In the genomic region with DNA sequence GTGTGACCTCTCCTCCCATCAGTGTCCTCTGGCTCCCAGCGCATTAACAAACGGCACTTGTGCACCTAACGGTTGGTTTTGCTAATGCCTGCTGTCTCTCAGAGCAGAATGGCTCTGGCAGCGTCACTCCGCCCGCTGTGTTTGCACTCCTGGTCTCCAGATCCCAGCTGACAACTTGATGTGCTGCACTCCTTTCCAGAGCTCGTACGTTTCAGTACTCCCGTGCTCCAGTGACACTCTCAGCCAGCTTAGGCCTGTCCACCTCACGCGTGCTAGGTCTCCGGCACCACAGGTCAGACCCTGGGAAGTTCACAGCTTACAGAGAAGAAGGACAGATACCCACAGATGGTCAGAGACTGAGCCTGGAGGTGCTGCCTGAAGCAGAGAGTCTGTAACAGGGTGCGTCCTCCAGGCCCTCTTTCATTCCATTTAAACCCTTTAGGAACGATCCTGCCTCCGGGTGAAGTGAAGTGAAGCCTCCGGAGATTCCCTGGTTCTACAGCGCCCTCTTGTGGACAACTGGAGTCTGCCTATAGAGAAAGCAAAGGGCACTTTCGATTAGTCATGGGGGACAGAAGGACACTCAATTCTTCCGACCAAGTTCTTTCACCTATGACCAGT, we compare ENCODE assay signal across 7 mouse cellular contexts. TPM values are rescaled to one million over a fixed set of nuclear protein-coding genes. Genes with fewer than 3 reads are reported as not detected.
DNase-seq lines count a peak whose midpoint lies in the region; ATAC-seq and TF ChIP-seq lines count a peak whose summit lies in the region.

No protein-coding gene starts in this region.

- no peaks in the 10 kb centered on the region for H3K9me3 ChIP-seq in forebrain, postnatal 0 days (ENCODE audit: low read length)
- no peaks in the 10 kb centered on the region for H3K9me3 ChIP-seq in hindbrain, embryonic 11.5 days (ENCODE audit: control insufficient read depth, low read length)

- H3K36me3 ChIP-seq in forebrain, postnatal 0 days (ENCODE audit: insufficient read depth) = no peaks in the 10 kb centered on the region
- H3K36me3 ChIP-seq in hindbrain, embryonic 11.5 days (ENCODE audit: control insufficient read depth, insufficient read depth, low read length) = no peaks in the 10 kb centered on the region

- TF ChIP-seq CTCF in forebrain, postnatal 0 days (IDR thresholded peaks at IDR 0.05; ENCODE audit: low read depth) = peak; percentile 96

- WGBS in forebrain, postnatal 0 days = 21% methylated on average over 19 of the region's 19 CpGs
- WGBS in hindbrain, embryonic 11.5 days = 21% methylated on average over 19 of the region's 19 CpGs

- peak; percentile 84 for ATAC-seq in forebrain, postnatal 0 days
- ATAC-seq in hindbrain, embryonic 11.5 days (ENCODE audit: low FRiP score) = peak; percentile 54

- H3K4me1 ChIP-seq in forebrain, postnatal 0 days (ENCODE audit: insufficient read depth) = no peaks in the 10 kb centered on the region
- H3K4me1 ChIP-seq in hindbrain, embryonic 11.5 days (replicated peaks; ENCODE audit: control insufficient read depth, insufficient read depth, low read length) = peaks cover 4% of the 10 kb centered on the region

- no peak overlapping the region for H3K4me3 ChIP-seq in forebrain, postnatal 0 days (ENCODE audit: low read depth, low read length)
- H3K4me3 ChIP-seq in hindbrain, embryonic 11.5 days (ENCODE audit: low read depth, low read length) = no peak overlapping the region

- no peak overlapping the region for H3K27ac ChIP-seq in forebrain, postnatal 0 days (ENCODE audit: low read depth, low read length)
- 0 out of 2 replicates have a peak overlapping the region, but pooled peaks have one; percentile 30 for H3K27ac ChIP-seq in hindbrain, embryonic 11.5 days (ENCODE audit: low read depth, low read length)

- H3K27me3 ChIP-seq in forebrain, postnatal 0 days (ENCODE audit: insufficient read depth, low read length) = no peaks in the 10 kb centered on the region
- no peaks in the 10 kb centered on the region for H3K27me3 ChIP-seq in hindbrain, embryonic 11.5 days (ENCODE audit: control insufficient read depth, insufficient read depth, low read length)

- H3K9ac ChIP-seq in forebrain, postnatal 0 days = no peak overlapping the region
- no peak overlapping the region for H3K9ac ChIP-seq in hindbrain, embryonic 11.5 days (ENCODE audit: low read depth, low read length)

- DNase-seq in R1 (ENCODE audit: low read depth, low spot score) = peak; percentile 84
- DNase-seq in cerebellum, adult 11-12 months = peak; percentile 60
- DNase-seq in forebrain, postnatal 0 days = peak; percentile 94
- peak; percentile 93 for DNase-seq in hindbrain, embryonic 11.5 days (ENCODE audit: low spot score)
- peak; percentile 74 to 86 for DNase-seq in layer of hippocampus, postnatal 14 days (ENCODE audit: low spot score in 2 of 2)
- DNase-seq in lung, postnatal 4 days = peak; percentile 47 to 83
- DNase-seq in right cerebral cortex, postnatal 10 days (ENCODE audit: low spot score in 2 of 2) = peak; percentile 81 to 88

- H3K4me2 ChIP-seq in forebrain, postnatal 0 days (ENCODE audit: low read depth) = peak overlapping the region; percentile 33
- H3K4me2 ChIP-seq in hindbrain, embryonic 11.5 days (replicated peaks; ENCODE audit: low read depth, low read length) = peak overlapping the region; percentile 30; the same call in 1 of the 2 replicates

RNA-seq across cellular contexts. Expression of a gene that starts 37.9 kb away (rescaled TPM):
- total RNA-seq in forebrain, postnatal 0 days (2014; rRNA removed) = 0.19 TPM in 1 of 2 replicates, not detected in the other
- not detected in 2 replicates for polyA plus RNA-seq in forebrain, postnatal 0 days (2015; fragmentation: Nextera tagmentation; extraction: Ambion mirVana)
- not detected in 2 replicates for polyA plus RNA-seq in hindbrain, embryonic 11.5 days (2014; fragmentation: Nextera tagmentation; extraction: Ambion mirVana)
- under 1 TPM in 1 of 2 experiments, not detected in 1; 0.09 TPM for total RNA-seq in layer of hippocampus, postnatal 14 days (2021)
